Mouse (Mus musculus) CH12.LX (cell line): ENCODE results near the gene Ccdc189. TPM values are rescaled to one million over a fixed set of nuclear protein-coding genes. Genes with fewer than 3 reads are reported as not detected.

ENCODE experiments used
- DNase-seq: peaks from one replicate; pipeline ENCODE4 v3.0.0-alpha.2; 2013; ENCODE audit errors: extremely low read depth
- H3K27ac ChIP-seq: 2 replicates; pipeline ENCODE4 v1.5.1; 2012; ENCODE audit warnings: low read depth, mild to moderate bottlenecking, control low read depth, moderate library complexity; ENCODE audit not compliant: insufficient read depth
- H3K27me3 ChIP-seq: replicated peaks from 2 replicates; pipeline ENCODE3; 2012; ENCODE audit warnings: inconsistent platforms
- H3K36me3 ChIP-seq, 2 experiments: replicated peaks in 1 of 2; 2 replicates each; pipeline versions ENCODE3 to v1.6.1; 2012; ENCODE audit warnings: inconsistent platforms in 1 of 2, low read length in 1 of 2, mild to moderate bottlenecking in 1 of 2, mixed read lengths in 1 of 2, moderate library complexity in 1 of 2; ENCODE audit not compliant: control insufficient read depth in 1 of 2, insufficient read depth in 1 of 2
- H3K4me1 ChIP-seq, 2 experiments: 2 replicates each; pipeline ENCODE4 v1.6.1; 2012; ENCODE audit warnings: inconsistent platforms in 1 of 2, moderate library complexity in 1 of 2; ENCODE audit not compliant: insufficient read depth in 2 of 2, control insufficient read depth in 1 of 2
- H3K4me2 ChIP-seq: 2 replicates; pipeline ENCODE4 v1.6.1; 2012; ENCODE audit warnings: low read depth, mild to moderate bottlenecking, control low read depth; ENCODE audit not compliant: poor library complexity, insufficient read depth, severe bottlenecking
- H3K4me3 ChIP-seq, 3 experiments: fragments of 150-350 bp in 1 of 3; sonication (generic) in 1 of 3; replicated peaks in 1 of 3; 2 replicates each; pipeline versions ENCODE3 to v1.5.1; 2011 to 2012; ENCODE audit warnings: low read depth in 2 of 3, low read length in 2 of 3, mild to moderate bottlenecking in 2 of 3, moderate library complexity in 2 of 3, control low read depth in 1 of 3, improper control_type of control experiment in 1 of 3, inconsistent platforms in 1 of 3, mixed read lengths in 1 of 3; ENCODE audit not compliant: poor library complexity in 1 of 3
- H3K79me2 ChIP-seq: replicated peaks from 2 replicates; pipeline ENCODE4 v1.6.1; 2012; ENCODE audit warnings: mild to moderate bottlenecking, moderate library complexity; ENCODE audit not compliant: control insufficient read depth, poor library complexity, insufficient read depth, severe bottlenecking; ENCODE audit errors: extremely low read depth
- H3K9ac ChIP-seq: 2 replicates; pipeline ENCODE4 v1.6.1; 2012; ENCODE audit warnings: low read depth, mild to moderate bottlenecking, control low read depth, moderate library complexity; ENCODE audit not compliant: insufficient read depth
- H3K9me3 ChIP-seq: replicated peaks from 2 replicates; pipeline ENCODE3; 2012; ENCODE audit warnings: low read length, inconsistent platforms, mixed read lengths
- BHLHE40 ChIP-seq: IDR thresholded peaks from 2 replicates; pipeline ENCODE4 v1.6.1; 2011; ENCODE audit warnings: mild to moderate bottlenecking, low read depth, low read length, improper control_type of control experiment
- CHD1 ChIP-seq: IDR thresholded peaks from 2 replicates; pipeline ENCODE4 v1.6.1; 2012; ENCODE audit warnings: low read depth, low read length, improper control_type of control experiment, inconsistent platforms
- CHD2 ChIP-seq: IDR thresholded peaks from 2 replicates; pipeline ENCODE4 v1.6.1; 2011; ENCODE audit warnings: low read length, improper control_type of control experiment
- E2F4 ChIP-seq: IDR thresholded peaks from 2 replicates; pipeline ENCODE4 v1.6.1; 2011; ENCODE audit warnings: low read depth, low read length, improper control_type of control experiment; ENCODE audit not compliant: insufficient replicate concordance
- GABPA ChIP-seq: IDR thresholded peaks from 2 replicates; pipeline ENCODE4 v1.6.1; 2012; ENCODE audit warnings: low read depth, low read length, improper control_type of control experiment, inconsistent platforms; ENCODE audit not compliant: insufficient replicate concordance
- HCFC1 ChIP-seq: IDR thresholded peaks from 2 replicates; pipeline ENCODE4 v1.6.1; 2012; ENCODE audit warnings: low read depth, mild to moderate bottlenecking, inconsistent platforms, low read length, improper control_type of control experiment
- JUN ChIP-seq: IDR thresholded peaks from 2 replicates; pipeline ENCODE4 v1.6.1; 2011; ENCODE audit warnings: low read depth, mild to moderate bottlenecking, low read length, improper control_type of control experiment, moderate library complexity; ENCODE audit not compliant: insufficient read depth
- JUND ChIP-seq: conservative IDR thresholded peaks from 2 replicates; pipeline ENCODE4 v1.6.1; 2011; ENCODE audit warnings: low read depth, low read length, improper control_type of control experiment
- MAX ChIP-seq: IDR thresholded peaks from 2 replicates; pipeline ENCODE4 v1.6.1; 2011; ENCODE audit warnings: low read length, improper control_type of control experiment
- MEF2A ChIP-seq: IDR thresholded peaks from 2 replicates; pipeline ENCODE4 v1.6.1; 2014; ENCODE audit warnings: low read depth, mild to moderate bottlenecking, inconsistent platforms, low read length, improper control_type of control experiment, borderline replicate concordance
- MXI1 ChIP-seq: IDR thresholded peaks from 2 replicates; pipeline ENCODE4 v1.6.1; 2011; ENCODE audit warnings: mild to moderate bottlenecking, low read depth, low read length, improper control_type of control experiment
- NELFE ChIP-seq: IDR thresholded peaks from 2 replicates; pipeline ENCODE4 v1.6.1; 2011; ENCODE audit warnings: low read depth, low read length, improper control_type of control experiment
- NRF1 ChIP-seq: IDR thresholded peaks from 2 replicates; pipeline ENCODE4 v1.6.1; 2014; ENCODE audit warnings: low read depth, mild to moderate bottlenecking, inconsistent platforms, low read length, improper control_type of control experiment, moderate library complexity
- PAX5 ChIP-seq: IDR thresholded peaks from 2 replicates; pipeline ENCODE4 v1.6.1; 2012; ENCODE audit warnings: low read length, inconsistent platforms, mixed read lengths
- POLR2AphosphoS2 ChIP-seq: IDR thresholded peaks from 2 replicates; pipeline ENCODE4 v1.6.1; 2011; ENCODE audit warnings: low read depth, low read length, improper control_type of control experiment
- RAD21 ChIP-seq: IDR thresholded peaks from 2 replicates; pipeline ENCODE4 v1.6.1; 2011; ENCODE audit warnings: low read depth, mild to moderate bottlenecking, low read length, improper control_type of control experiment, moderate library complexity
- RCOR1 ChIP-seq: conservative IDR thresholded peaks from 2 replicates; pipeline ENCODE4 v1.6.1; 2012; ENCODE audit warnings: low read depth, mild to moderate bottlenecking, inconsistent platforms, low read length, improper control_type of control experiment
- TBP ChIP-seq: conservative IDR thresholded peaks from 2 replicates; pipeline ENCODE4 v1.6.1; 2011; ENCODE audit warnings: low read depth, low read length, improper control_type of control experiment
- TCF12 ChIP-seq: IDR thresholded peaks from 2 replicates; pipeline ENCODE4 v1.6.1; 2014; ENCODE audit warnings: low read depth, mild to moderate bottlenecking, inconsistent platforms, low read length, improper control_type of control experiment
- UBTF ChIP-seq: IDR thresholded peaks from 2 replicates; pipeline ENCODE4 v1.6.1; 2012; ENCODE audit warnings: low read depth, mild to moderate bottlenecking, inconsistent platforms, low read length, improper control_type of control experiment, moderate library complexity
- ZC3H11A ChIP-seq: IDR thresholded peaks from 2 replicates; pipeline ENCODE4 v1.6.1; 2012; ENCODE audit warnings: low read depth, mild to moderate bottlenecking, inconsistent platforms, low read length, improper control_type of control experiment
- ZKSCAN1 ChIP-seq: IDR thresholded peaks from 2 replicates; pipeline ENCODE4 v1.6.1; 2012; ENCODE audit warnings: low read depth, inconsistent platforms, low read length, improper control_type of control experiment, borderline replicate concordance
- ZMIZ1 ChIP-seq: IDR thresholded peaks from 2 replicates; pipeline ENCODE4 v1.6.1; 2012; ENCODE audit warnings: low read depth, mild to moderate bottlenecking, inconsistent platforms, low read length, improper control_type of control experiment
- ZNF384 ChIP-seq: IDR thresholded peaks from 2 replicates; pipeline ENCODE4 v1.6.1; 2012; ENCODE audit warnings: low read depth, low read length, improper control_type of control experiment, inconsistent platforms
- dilution Hi-C: fragments of 300-500 bp; cut with MboI; formaldehyde crosslinking; loops from 2 replicates; pipeline ENCODE4 v1.14.3; 2020; ENCODE audit warnings: low sequenced_read_pairs; ENCODE audit not compliant: extremely low pct_unique_long_range_greater_than_20kb, extremely low pct_ligation_motif_present
- in situ Hi-C: fragments of 300-500 bp; cut with MboI; formaldehyde crosslinking; loops from 3 replicates; pipeline ENCODE4 v1.14.3; 2019; ENCODE audit warnings: low sequenced_read_pairs, low pct_ligation_motif_present, low pct_unique_long_range_greater_than_20kb, mixed read lengths
- polyA plus RNA-seq: library from polyadenylated mRNA; unstranded; fragments of >175 nt; gene quantifications from 2 replicates; pipeline ENCODE4 v1.2.1, GENCODE M21; 2012; ENCODE audit warnings: low read depth; ENCODE audit not compliant: insufficient read length
- total RNA-seq, 2 experiments: library from RNA; depleted of rRNA; stranded (reverse); fragments of 300-350 nt in 1 of 2; fragments of >200 nt in 1 of 2; gene quantifications; 2 replicates each; pipeline ENCODE4 v1.2.3; 2012 to 2014

Gene Ccdc189
- total and polyA plus RNA-seq, 3 experiments = 2.1 to 2.9 (median 2.2) TPM

DNA sequence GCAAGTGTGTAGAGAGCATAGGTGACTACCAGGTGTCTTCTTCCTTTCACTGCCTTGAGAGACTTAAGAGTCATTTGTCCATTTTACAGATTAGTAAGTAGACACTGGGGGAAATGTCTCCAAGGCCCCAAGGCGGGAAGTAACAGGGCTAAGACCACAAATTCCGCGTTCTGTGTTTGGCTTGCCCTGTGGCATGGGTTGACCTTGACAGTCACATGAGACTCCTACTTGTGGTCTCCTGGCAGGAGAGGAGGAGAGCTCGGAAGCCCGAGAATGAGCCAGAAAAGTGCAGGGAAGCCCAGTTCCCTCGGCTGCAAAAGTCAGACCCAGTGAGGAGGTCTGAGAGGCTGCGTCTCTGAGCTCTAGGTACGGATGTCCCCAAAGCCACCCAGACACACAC, 25.1 kb upstream of the Ccdc189 start:
- H3K79me2 ChIP-seq = no peaks in the 10 kb centered on the region
- TF ChIP-seq NRF1 (no peak), MAX (no peak), E2F4 (no peak), CHD1 (no peak), POLR2AphosphoS2 (no peak), UBTF (no peak), TBP (no peak), JUND (no peak), ZMIZ1 (no peak), ZNF384 (no peak), JUN (no peak), HCFC1 (no peak), BHLHE40 (no peak), GABPA (no peak), ZC3H11A (no peak), PAX5 (no peak), CHD2 (no peak), TCF12 (no peak)
- dilution Hi-C loops = no loop called here

GRCm38 (mm10) chr7:127611561-127611960, 23.2 kb upstream of the Ccdc189 start:
- Histone ChIP-seq H3K79me2 (no peaks in the 10 kb centered on the region), H3K4me1 (peaks cover 4 to 16% of the 10 kb centered on the region in 2 experiments; a peak in 2 of 4 replicates), H3K36me3 (peaks cover 14% of the 10 kb centered on the region in 2 experiments), H3K9ac (no peak overlapping the region), H3K4me3 (no peak overlapping the region), H3K27me3 (peaks cover 40% of the 10 kb centered on the region), H3K9me3 (peaks cover 7% of the 10 kb centered on the region), H3K4me2 (no peak overlapping the region), H3K27ac (no peak overlapping the region)
- dilution Hi-C loops = no loop called here
- TF ChIP-seq RCOR1 (no peak), HCFC1 (no peak), MEF2A (no peak), TBP (no peak), BHLHE40 (no peak), POLR2AphosphoS2 (no peak), ZKSCAN1 (no peak), MXI1 (no peak), ZNF384 (no peak), NELFE (no peak), PAX5 (no peak), NRF1 (no peak), UBTF (no peak), RAD21 (no peak)
- in situ Hi-C loops = no loop called here
- DNase-seq = no peak

More for the DNA sequence above, 25.1 kb upstream of the Ccdc189 start:
- in situ Hi-C loops = no loop called here
- H3K4me3 ChIP-seq = no peak overlapping the region
- H3K9me3 ChIP-seq = peaks cover 9% of the 10 kb centered on the region
- no peak overlapping the region for H3K4me2 ChIP-seq
- peaks cover 4 to 12% of the 10 kb centered on the region in 2 experiments; a peak in 2 of 4 replicates for H3K4me1 ChIP-seq
- no peak for DNase-seq
- H3K36me3 ChIP-seq = peaks cover 14% of the 10 kb centered on the region in 2 experiments
- no peak overlapping the region for H3K9ac ChIP-seq
- no peak overlapping the region for H3K27ac ChIP-seq
- peaks cover 40% of the 10 kb centered on the region for H3K27me3 ChIP-seq
